Mouse (Mus musculus) bone marrow macrophage, adult 2 months (primary cell): ENCODE results near the gene Scgn. TPM values are rescaled to one million over a fixed set of nuclear protein-coding genes. Genes with fewer than 3 reads are reported as not detected.

ENCODE experiments used
- H3K27ac ChIP-seq: 2 replicates; pipeline ENCODE4 v1.5.1; 2012; ENCODE audit warnings: low read depth, low read length; ENCODE audit not compliant: insufficient read depth
- H3K4me1 ChIP-seq: 2 replicates; pipeline ENCODE4 v1.6.1; 2012; ENCODE audit warnings: low read length; ENCODE audit not compliant: control insufficient read depth, insufficient read depth
- H3K4me3 ChIP-seq: 2 replicates; pipeline ENCODE4 v1.5.1; 2012; ENCODE audit warnings: mild to moderate bottlenecking, low read length, moderate library complexity; ENCODE audit not compliant: insufficient read depth
- CTCF ChIP-seq: IDR thresholded peaks from 2 replicates; pipeline ENCODE4 v1.5.1; 2012; ENCODE audit warnings: low read depth, mild to moderate bottlenecking, low read length, moderate library complexity
- POLR2A ChIP-seq: IDR thresholded peaks from 2 replicates; pipeline ENCODE4 v1.6.1; 2012; ENCODE audit warnings: mild to moderate bottlenecking, low read depth, low read length, borderline replicate concordance
- polyA plus RNA-seq: library from polyadenylated mRNA; stranded (reverse); fragments of >200 nt; gene quantifications from 2 replicates; pipeline ENCODE4 v1.2.4, GENCODE M21; 2012; ENCODE audit not compliant: missing spikeins, insufficient read depth, insufficient read length

The Scgn gene
- polyA plus RNA-seq, 1 experiment = not detected

DNA sequence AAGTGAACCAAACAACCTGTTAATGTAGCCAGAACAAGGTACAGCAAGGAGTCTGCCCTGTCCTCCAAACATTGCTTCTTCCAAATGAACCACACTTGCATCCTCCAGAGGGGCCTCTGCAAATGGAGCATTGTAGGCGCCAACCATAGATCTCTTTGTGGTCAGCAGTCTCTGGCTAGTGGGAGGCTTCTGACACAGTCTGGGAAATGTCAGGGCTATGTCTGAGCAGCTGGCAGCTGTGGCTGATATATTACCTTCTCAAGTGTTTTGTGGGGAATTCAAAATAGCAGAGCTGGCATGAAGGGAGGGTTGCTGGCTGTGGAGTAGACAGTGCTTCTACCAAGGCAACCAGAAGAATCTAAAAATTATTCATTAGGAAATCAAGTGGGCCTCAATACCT lies 74.9 kb downstream of the Scgn start:
- TF ChIP-seq CTCF = no peak
- TF ChIP-seq POLR2A = no peak
- H3K27ac ChIP-seq = no peak overlapping the region
- no peaks in the 10 kb centered on the region for H3K4me1 ChIP-seq
- H3K4me3 ChIP-seq = no peak overlapping the region

DNA sequence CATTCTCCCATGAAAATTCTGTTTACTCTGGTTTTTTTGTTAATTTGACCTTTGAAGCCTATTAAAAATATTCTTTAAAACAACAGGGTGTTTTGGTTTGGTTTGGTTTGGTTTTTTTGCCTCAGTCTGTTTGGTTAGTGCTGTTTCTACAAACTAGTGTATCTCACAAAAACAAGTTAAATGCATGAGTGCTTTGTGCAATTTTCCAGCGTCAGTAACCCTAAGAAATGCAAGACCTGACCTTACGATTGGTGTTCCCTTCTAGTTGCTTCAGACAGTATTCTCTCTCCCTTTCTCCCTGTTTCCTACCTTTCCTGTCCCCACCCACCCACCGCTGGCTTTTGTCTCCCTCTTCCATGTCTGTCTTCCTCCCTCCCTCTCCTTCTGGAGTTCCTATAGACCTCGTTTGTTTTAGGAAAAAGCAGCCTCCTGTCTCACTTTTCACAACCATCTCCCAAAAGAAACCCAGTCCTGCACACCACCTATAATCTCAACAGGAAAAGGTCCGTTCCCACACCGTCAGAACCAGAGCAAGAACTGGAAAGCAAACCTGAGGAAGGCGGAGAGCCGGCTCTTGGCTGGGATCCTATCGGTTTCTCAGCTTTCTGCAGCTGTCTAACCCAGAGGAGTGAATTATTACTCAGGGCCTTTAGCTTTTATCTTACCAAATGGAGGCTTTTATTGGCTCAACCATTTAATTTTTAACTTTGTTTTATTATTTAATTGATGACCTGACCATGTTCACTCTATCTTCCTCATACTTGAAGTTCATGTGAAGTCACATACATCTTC lies 76.4 kb downstream of the Scgn start, which contains the start of gene Slc17a4:
Slc17a4 (minus strand) TSS at position 634 of the 792 bp plus-strand sequence.
- H3K4me1 ChIP-seq = no peaks in the 10 kb centered on the region
- H3K27ac ChIP-seq = no peak within 1 kb of the TSS
- H3K4me3 ChIP-seq = no peak within 1 kb of the TSS
- TF ChIP-seq POLR2A (no peak), CTCF (no peak)

DNA sequence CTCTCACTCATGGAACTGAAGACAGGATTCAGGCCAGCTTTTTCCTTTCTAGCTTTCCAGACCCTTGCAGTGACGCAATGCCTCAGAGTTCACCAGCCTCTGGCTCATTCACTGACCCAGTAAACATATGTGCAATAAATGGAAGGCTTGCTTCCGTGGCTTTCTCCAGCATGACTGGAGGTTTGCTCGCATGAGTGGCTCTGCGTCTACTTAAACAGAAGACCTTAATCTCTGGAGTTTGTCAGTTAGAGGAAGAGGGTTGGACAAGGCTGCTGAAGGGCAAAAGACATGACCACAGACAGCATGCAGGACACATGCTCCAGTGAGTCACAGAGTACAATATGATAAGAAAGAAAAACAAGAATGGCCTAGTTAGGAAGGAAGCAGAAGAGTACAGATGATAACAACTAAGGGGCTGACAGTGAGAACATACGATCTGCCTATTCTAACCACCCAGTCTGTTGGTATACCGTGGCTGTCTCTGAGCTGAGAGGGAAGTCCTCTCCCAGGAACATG lies 77.2 kb downstream of the Scgn start:
- no peak overlapping the region for H3K4me3 ChIP-seq
- TF ChIP-seq CTCF = no peak
- no peak overlapping the region for H3K27ac ChIP-seq
- H3K4me1 ChIP-seq = no peaks in the 10 kb centered on the region

DNA sequence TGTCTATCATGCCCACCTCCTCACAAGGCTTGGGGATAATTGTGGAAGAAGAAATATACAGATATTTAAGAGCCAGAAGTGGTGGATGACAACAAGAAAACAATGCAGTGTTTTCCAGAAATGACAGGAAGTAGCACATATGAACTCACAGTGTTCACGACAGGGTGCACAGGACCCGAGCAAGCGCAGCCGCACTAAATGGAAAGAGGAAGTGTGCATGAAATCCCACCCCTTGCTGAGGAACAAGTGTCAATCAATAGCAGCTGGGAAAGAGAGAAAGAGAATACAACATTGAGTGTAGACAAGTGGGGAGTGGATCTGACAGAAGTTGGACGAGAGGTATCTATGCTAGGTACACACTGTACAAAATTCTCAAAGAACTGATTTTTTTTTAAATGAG lies 79.7 kb downstream of the Scgn start:
- Histone ChIP-seq H3K4me1 (no peaks in the 10 kb centered on the region), H3K27ac (no peak overlapping the region), H3K4me3 (no peak overlapping the region)
- TF ChIP-seq POLR2A (no peak), CTCF (no peak)

DNA sequence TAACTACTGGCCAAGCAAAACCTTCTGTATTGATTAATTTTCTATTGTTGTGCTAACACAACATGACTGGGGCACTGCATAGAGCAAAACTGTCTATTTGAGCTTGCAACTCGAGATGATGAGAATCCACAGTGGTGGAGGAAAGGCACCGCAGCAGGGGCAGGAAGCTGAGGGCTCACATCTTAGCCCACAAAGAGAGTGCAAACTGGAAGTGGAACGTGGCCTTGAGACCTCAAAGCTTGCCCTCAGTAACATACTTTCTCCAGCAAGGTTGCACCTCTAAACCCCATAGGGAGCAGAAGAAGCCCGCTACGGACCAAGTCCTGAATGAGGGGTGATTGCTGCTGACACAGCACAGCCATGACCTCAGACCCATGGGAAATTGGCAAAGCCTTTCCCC lies 80.9 kb downstream of the Scgn start:
- no peaks in the 10 kb centered on the region for H3K4me1 ChIP-seq
- no peak for TF ChIP-seq POLR2A
- TF ChIP-seq CTCF = no peak
- H3K4me3 ChIP-seq = no peak overlapping the region
- no peak overlapping the region for H3K27ac ChIP-seq

DNA sequence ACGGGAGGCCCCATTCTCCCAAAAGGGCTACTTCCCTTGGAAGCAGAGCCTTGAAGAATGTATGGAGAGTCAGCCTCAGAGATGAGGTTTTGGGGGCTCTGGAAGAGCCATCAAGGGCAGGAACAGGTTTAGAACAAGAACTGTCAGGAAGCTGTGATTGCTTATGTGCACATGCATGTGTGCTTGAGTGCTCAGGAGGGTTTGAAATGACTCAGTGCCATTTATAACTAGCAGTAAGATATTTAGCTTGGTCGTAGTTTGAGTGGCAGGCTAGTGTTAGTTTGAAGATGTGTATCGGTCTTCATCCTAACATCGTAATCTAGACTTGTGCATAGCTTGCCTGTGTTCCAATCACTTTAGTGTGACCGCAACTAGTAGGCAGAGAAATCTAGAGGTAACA lies 84.1 kb downstream of the Scgn start:
- Histone ChIP-seq H3K4me1 (no peaks in the 10 kb centered on the region), H3K4me3 (no peak overlapping the region), H3K27ac (no peak overlapping the region)
- no peak for TF ChIP-seq CTCF

Other genes starting within 250 kb of the Scgn start
- gene Hist1h3c, start 245.6 kb downstream of the Scgn start, polyA plus RNA-seq = 1.2 TPM in 1 of 2 replicates, not detected in the other
- gene Hist1h2bb, start 244.5 kb downstream of the Scgn start, polyA plus RNA-seq = 1.3 TPM in 1 of 2 replicates, not detected in the other
- gene Hist1h2ab, start 240.1 kb downstream of the Scgn start, polyA plus RNA-seq = 4.3 and 8.4 TPM in 2 replicates
- gene Hist1h3b, start 238.9 kb downstream of the Scgn start, polyA plus RNA-seq = 2.1 and 4.8 TPM in 2 replicates
- 4.5 and 5.1 TPM in 2 replicates for gene Hist1h4b, start 234.2 kb downstream of the Scgn start, polyA plus RNA-seq
- not detected in 2 replicates for gene Hist1h4a, start 230.0 kb downstream of the Scgn start, polyA plus RNA-seq
- not detected in 2 replicates for gene Hist1h3a, start 228.8 kb downstream of the Scgn start, polyA plus RNA-seq
- not detected in 2 replicates for gene Hist1h1a, start 227.5 kb downstream of the Scgn start, polyA plus RNA-seq
- gene Trim38, start 221.3 kb downstream of the Scgn start, polyA plus RNA-seq = not detected in 2 replicates
- not detected in 2 replicates for gene Slc17a2, start 184.2 kb downstream of the Scgn start, polyA plus RNA-seq
- not detected in 2 replicates for gene Slc17a3, start 151.8 kb downstream of the Scgn start, polyA plus RNA-seq
- gene Slc17a1, start 123.5 kb downstream of the Scgn start, polyA plus RNA-seq = not detected in 2 replicates
- gene Slc17a4, start 76.2 kb downstream of the Scgn start, polyA plus RNA-seq = not detected in 2 replicates
- gene Hist1h2ba, start 57.1 kb downstream of the Scgn start, polyA plus RNA-seq = not detected in 2 replicates
- gene Hist1h2aa, start 56.8 kb downstream of the Scgn start, polyA plus RNA-seq = not detected in 2 replicates